Mouse (Mus musculus): ENCODE measurements around the gene Lpcat3.

GRCm38 (mm10) chr6:124746296-124746605, 83.4 kb downstream of the Lpcat3 start:
- TF ChIP-seq EP300 (IDR thresholded peaks at IDR 0.05; ENCODE audit: low read depth) (no peak), CTCF (IDR thresholded peaks at IDR 0.05; ENCODE audit: low read depth) (no peak)
